Mouse (Mus musculus): Measurements from ENCODE around the gene Gjc1. TPM values are rescaled to one million over a fixed set of nuclear protein-coding genes. Genes with fewer than 3 reads are reported as not detected.

Gjc1 gene
- polyA plus RNA-seq, 1 experiment from 2014 or later, result 98.8 TPM

DNA sequence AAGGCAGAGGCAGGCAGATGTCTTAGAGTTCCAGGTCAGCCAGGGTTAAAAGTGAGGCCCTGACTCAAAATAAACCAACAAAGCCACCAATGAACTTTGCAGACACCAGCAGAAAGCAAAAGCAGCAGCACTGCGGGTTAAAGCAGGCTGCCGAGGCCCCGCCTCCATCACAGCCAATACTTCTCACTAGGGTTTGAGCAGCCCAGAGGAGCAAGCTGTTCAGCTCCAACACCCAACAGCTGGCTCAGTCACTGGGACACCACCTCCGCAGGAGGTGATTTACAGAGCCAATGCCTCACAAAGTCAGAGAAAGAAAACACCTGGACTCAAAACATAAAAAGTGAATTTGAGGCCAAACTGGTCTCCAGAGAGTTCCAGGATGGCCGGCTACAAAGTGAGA, 16.0 kb downstream of the Gjc1 start:
- Histone ChIP-seq H3K4me1 (no peaks in the 10 kb centered on the region), H3K4me3 (no peak overlapping the region), H3K27me3 (ENCODE audit: low read depth, poor library complexity, severe bottlenecking) (no peaks in the 10 kb centered on the region), H3K36me3 (peaks cover 90% of the 10 kb centered on the region), H3K27ac (no peak overlapping the region), H3K9me3 (replicated peaks) (0 out of 2 replicates have a peak, but pooled peaks cover 2% of the 10 kb centered on the region)
- 88% methylated on average over 5 of the region's 5 CpGs for WGBS
- DNase-seq (ENCODE audit: low spot score), result no peak

DNA sequence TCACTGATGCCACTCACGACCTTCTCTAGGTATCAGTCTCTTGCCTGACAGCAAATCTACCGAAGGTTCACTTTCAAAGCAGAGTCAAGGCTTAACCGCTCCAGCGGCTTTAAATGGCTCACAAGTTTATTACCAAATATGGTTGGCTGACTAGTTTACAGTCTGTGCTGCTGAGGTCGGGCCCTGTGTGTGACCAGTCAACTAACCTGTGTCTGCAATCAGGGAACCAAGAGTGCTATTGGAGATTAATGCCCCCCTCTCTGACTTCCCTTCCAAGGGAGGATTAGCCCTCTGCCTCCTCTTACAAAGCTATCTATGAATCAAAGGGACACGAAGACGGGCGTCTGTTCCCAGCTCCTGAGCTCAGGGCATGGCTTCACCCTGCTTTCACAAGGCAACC, 25.3 kb downstream of the Gjc1 start:
- WGBS, result 62% methylated on average over 8 of the region's 8 CpGs
- Histone ChIP-seq H3K36me3 (peaks cover 37% of the 10 kb centered on the region), H3K27ac (no peak overlapping the region), H3K4me3 (no peak overlapping the region), H3K27me3 (ENCODE audit: low read depth, poor library complexity, severe bottlenecking) (no peaks in the 10 kb centered on the region), H3K4me1 (peaks cover 14% of the 10 kb centered on the region), H3K9me3 (replicated peaks) (no peaks in the 10 kb centered on the region)
- no peak for DNase-seq (ENCODE audit: low spot score)

DNA sequence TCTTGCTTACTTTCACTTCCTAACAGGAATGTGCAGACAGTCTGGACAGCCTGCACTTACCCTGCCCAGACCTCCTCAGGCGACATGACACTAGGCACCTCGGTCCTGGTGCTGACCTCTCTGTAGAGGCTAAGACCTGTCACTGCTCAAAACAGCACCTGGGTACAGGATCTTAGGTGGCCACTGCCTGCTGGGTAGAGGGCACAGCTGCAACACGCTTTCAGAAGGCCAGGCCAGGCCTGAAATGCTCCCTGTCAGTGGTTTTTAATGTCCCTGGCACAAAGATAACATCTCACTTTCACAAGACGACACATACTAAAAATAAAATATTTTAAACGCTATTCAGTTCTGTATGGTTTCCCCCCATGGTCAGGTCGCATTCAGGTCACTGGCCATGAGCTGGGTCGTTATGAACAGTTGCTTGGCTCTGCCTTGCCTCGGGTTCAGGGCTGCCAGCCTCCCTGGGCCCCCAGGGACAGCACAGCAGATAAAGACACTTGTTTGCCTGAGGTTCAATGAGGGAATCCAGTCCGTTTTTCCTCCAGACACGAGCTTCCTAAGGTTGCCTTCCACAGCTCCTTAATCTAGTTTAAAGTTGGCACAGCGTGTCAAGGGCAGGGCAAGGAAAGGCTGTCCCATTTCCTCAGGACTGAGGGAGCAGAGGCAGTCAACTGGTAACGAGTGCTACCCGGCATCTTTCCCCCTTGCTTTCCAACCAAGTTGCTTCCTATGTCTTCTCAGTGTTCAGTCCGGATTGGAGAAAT, 27.6 kb downstream of the Gjc1 start:
- Histone ChIP-seq H3K4me3 (no peak overlapping the region), H3K9me3 (replicated peaks) (no peaks in the 10 kb centered on the region), H3K27me3 (ENCODE audit: low read depth, poor library complexity, severe bottlenecking) (no peaks in the 10 kb centered on the region), H3K27ac (no peak overlapping the region), H3K4me1 (peaks cover 14% of the 10 kb centered on the region), H3K36me3 (peaks cover 16% of the 10 kb centered on the region)
- DNase-seq (ENCODE audit: low spot score), result no peak
- WGBS, result 66% methylated on average over 14 of the region's 14 CpGs

DNA sequence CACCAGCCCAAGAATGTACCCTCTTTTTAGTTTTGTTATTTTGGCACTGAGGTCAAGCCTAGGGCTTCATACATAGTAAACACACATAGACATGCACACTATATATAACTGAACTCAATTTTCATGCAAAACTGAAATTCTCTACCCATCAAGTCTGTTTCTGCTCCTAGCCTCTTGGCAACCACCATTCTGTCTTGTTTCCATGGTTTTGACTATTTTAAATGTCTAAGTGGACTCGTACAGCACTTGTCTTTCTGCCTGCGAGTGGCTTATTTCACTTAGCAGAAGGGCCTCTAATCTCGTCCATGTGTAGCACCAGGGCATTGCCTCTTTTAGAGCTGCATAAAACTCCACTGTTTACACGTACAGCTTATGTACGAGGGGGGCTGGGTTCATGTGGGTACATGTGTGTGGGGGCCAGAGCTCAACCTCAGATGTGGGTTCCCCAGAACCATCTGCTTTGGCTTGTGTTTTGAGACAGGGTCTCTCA, 31.8 kb downstream of the Gjc1 start:
- WGBS, result 83% methylated on average over 5 of the region's 5 CpGs
- no peaks in the 10 kb centered on the region for H3K36me3 ChIP-seq
- no peaks in the 10 kb centered on the region for H3K9me3 ChIP-seq (replicated peaks)
- H3K4me1 ChIP-seq, result peaks cover 10% of the 10 kb centered on the region
- H3K27me3 ChIP-seq (ENCODE audit: low read depth, poor library complexity, severe bottlenecking), result no peaks in the 10 kb centered on the region
- no peak overlapping the region for H3K4me3 ChIP-seq
- H3K27ac ChIP-seq, result no peak overlapping the region
- DNase-seq (ENCODE audit: low spot score), result no peak

DNA sequence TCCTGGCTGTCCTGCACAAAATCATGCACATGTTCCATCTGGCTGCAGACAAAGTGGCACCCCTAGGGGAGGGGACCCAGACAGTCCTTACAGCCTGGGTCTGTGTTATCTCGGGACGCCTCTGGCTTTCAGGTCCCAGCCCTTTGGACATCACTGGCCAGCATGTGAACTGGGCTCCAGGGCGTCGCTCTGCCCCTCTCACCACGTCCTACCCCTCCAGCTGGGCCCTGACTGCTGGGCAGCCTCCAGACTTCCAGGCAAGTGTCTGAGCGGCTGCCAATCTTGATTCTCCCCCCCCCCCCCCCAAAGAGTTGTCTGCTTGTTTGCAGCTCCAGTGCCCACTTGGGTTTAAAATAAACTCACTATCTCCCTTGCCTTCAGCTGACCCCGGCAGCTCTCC, 36.1 kb downstream of the Gjc1 start:
- 67% methylated on average over 7 of the region's 7 CpGs for WGBS
- Histone ChIP-seq H3K27ac (no peak overlapping the region), H3K9me3 (replicated peaks) (no peaks in the 10 kb centered on the region), H3K27me3 (ENCODE audit: low read depth, poor library complexity, severe bottlenecking) (0 out of 2 replicates have a peak, but pooled peaks cover 4% of the 10 kb centered on the region), H3K4me1 (peaks cover 23% of the 10 kb centered on the region), H3K36me3 (no peaks in the 10 kb centered on the region), H3K4me3 (no peak overlapping the region)
- no peak for DNase-seq (ENCODE audit: low spot score)

DNA sequence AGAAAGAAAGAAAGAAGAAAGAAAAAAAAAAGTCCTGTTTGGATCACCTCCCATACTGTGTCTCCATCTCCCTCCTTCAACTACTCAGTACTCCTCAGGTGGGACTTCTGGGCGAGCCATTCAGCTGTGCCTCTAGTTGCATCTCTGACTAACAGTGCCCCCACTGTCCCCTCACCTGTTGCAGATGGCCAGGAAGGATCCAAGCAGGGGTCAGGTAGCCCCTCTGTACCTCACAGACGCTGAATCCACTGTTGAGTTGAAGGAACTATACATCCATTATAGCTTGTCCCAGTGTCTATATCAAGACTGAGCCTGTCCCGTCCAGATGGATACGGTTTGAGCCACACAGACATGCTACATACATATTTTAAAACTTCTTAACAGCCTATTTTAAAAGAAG, 38.0 kb downstream of the Gjc1 start:
- Histone ChIP-seq H3K27me3 (ENCODE audit: low read depth, poor library complexity, severe bottlenecking) (0 out of 2 replicates have a peak, but pooled peaks cover 4% of the 10 kb centered on the region), H3K36me3 (peaks cover 14% of the 10 kb centered on the region), H3K4me3 (no peak overlapping the region), H3K27ac (no peak overlapping the region), H3K4me1 (peaks cover 36% of the 10 kb centered on the region), H3K9me3 (replicated peaks) (no peaks in the 10 kb centered on the region)
- DNase-seq (ENCODE audit: low spot score), result no peak
- WGBS, result 85% methylated on average over 4 of the region's 4 CpGs

DNA sequence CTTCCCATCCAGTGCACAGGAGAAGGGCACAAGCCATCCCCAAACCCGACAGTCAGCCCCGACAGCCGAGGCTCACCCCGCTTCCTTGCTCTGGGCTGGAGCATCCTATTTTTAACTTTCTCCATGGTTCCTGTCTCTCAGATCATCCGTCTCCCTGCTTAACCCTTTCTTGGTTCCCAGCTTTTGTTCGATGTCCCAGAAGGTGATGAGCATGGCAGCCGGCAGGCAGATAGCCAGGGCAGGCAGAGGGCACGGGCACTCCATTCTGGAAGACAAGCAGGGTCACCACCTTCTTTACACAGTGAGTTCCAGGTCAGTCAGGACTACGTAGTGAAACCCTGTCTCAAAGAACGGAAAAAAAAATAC, 38.5 kb downstream of the Gjc1 start:
- peaks cover 38% of the 10 kb centered on the region for H3K4me1 ChIP-seq
- 0 out of 2 replicates have a peak, but pooled peaks cover 8% of the 10 kb centered on the region for H3K27me3 ChIP-seq (ENCODE audit: low read depth, poor library complexity, severe bottlenecking)
- DNase-seq (ENCODE audit: low spot score), result no peak
- H3K9me3 ChIP-seq (replicated peaks), result no peaks in the 10 kb centered on the region
- 73% methylated on average over 10 of the region's 10 CpGs for WGBS
- peaks cover 19% of the 10 kb centered on the region for H3K36me3 ChIP-seq
- no peak overlapping the region for H3K27ac ChIP-seq
- H3K4me3 ChIP-seq, result no peak overlapping the region

DNA sequence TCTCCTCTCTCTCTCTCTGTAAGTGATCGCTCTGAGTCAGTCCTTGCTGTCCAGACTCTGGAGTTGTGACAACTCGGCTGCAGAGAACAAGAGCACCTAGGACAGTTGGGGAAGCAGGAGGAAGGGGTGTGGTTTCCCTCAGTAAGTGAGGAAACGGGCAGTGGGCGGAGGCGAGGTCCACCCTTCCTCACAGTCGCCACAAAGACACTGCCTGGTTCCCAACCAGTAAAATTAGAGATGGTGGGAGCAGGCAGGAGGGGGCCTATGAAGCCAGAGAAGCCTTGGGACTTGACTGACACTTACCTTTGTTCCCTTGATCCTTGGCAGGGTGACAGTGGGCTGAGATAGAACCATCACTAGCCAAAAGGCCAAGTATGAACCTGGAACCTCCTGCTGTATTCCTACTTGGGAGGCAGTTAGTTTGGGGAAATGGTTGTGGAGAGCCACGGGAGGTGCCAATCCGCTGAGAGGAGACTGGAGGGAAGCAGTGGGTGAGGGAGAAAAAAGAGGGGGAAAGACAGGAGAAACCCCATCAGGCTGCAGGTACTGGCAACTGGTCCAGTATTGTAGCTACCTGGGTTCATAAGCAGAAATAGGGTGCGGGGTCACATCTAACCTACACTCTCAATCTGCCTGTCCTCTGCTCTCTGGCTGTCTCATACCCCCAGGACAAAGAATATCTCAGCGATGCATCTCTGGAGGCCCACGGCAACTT, 39.1 kb downstream of the Gjc1 start:
- Histone ChIP-seq H3K36me3 (peaks cover 24% of the 10 kb centered on the region), H3K27me3 (ENCODE audit: low read depth, poor library complexity, severe bottlenecking) (0 out of 2 replicates have a peak, but pooled peaks cover 8% of the 10 kb centered on the region), H3K27ac (peak overlapping the region; percentile 56), H3K4me1 (peaks cover 44% of the 10 kb centered on the region), H3K9me3 (replicated peaks) (no peaks in the 10 kb centered on the region), H3K4me3 (no peak overlapping the region)
- 50% methylated on average over 11 of the region's 11 CpGs for WGBS
- no peak for DNase-seq (ENCODE audit: low spot score)

DNA sequence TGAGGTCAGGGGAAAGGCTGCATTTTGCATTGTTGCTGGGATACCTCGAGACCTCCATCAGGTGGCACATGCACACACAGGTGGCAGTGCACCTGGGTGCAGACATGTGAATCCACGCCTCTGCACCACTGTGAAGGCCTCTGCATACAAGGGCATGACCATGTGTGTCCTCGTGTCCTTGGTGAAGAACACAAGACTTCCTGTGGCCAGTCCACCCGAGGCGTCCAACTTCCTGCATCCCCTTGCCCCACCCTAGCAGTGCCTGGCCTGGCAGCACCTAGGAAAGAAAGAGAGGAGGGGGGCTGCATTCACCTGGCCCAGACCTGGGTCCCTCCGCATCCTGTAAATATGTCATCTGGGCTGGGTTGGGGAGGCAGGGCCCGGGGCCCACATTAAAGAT, 39.7 kb downstream of the Gjc1 start:
- 82% methylated on average over 7 of the region's 7 CpGs for WGBS
- Histone ChIP-seq H3K4me3 (no peak overlapping the region), H3K27ac (peak overlapping the region; percentile 56), H3K36me3 (peaks cover 25% of the 10 kb centered on the region), H3K4me1 (peaks cover 50% of the 10 kb centered on the region), H3K27me3 (ENCODE audit: low read depth, poor library complexity, severe bottlenecking) (0 out of 2 replicates have a peak, but pooled peaks cover 8% of the 10 kb centered on the region), H3K9me3 (replicated peaks) (no peaks in the 10 kb centered on the region)
- DNase-seq (ENCODE audit: low spot score), result no peak

DNA sequence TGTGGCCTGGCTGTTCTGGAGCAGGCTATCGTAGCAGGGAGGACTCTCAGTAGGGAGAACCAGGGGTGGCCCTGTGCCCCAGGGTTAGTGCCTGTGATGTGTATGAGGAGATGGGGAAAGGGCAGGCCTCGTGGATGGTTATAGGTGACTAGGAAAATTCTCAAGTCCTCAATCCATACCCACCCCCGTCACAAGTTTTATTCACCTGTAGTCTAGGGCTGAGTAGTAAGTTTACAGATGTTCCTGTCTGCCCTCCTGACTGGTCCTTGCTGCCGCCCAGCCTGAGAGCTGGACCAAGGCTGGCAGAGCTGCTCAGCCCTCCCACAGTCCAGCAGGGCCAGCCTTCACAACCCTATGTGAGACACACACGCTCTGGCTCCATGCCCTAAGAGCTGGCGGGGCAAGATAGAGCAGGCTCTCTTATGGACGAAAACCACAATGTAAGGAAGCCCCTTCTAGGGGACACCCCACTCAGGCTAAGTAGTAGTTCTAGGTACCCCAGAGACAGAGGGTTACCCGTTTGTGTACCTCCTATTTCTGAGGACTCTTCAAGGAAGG, 40.3 kb downstream of the Gjc1 start:
- Histone ChIP-seq H3K36me3 (peaks cover 25% of the 10 kb centered on the region), H3K27me3 (ENCODE audit: low read depth, poor library complexity, severe bottlenecking) (0 out of 2 replicates have a peak, but pooled peaks cover 8% of the 10 kb centered on the region), H3K4me3 (no peak overlapping the region), H3K27ac (peak overlapping the region; percentile 79), H3K9me3 (replicated peaks) (no peaks in the 10 kb centered on the region), H3K4me1 (peaks cover 54% of the 10 kb centered on the region)
- DNase-seq (ENCODE audit: low spot score), result no peak
- 84% methylated on average over 8 of the region's 8 CpGs for WGBS

DNA sequence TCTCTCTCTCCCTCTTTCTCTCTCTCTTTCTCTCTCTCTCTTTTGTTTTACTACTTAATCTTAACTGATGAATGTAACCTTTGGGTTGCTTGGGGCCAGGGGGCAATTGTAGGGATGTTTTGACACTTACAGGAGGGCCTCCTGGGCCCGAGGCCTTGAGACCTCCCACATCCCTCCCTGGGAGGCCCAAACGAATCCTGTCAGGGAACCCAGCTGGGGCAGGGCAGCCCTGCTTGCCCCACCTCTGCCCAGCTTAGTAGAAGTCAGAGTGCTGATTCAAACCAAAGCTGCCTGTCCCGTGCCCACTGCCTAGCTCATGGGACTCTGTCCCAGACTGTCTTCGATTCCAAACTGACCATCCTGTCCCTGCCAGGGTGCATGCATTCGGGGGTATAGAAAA, 40.9 kb downstream of the Gjc1 start:
- Histone ChIP-seq H3K9me3 (replicated peaks) (no peaks in the 10 kb centered on the region), H3K4me3 (no peak overlapping the region; the same call in 1 of the 2 replicates), H3K36me3 (peaks cover 25% of the 10 kb centered on the region), H3K4me1 (peaks cover 55% of the 10 kb centered on the region), H3K27me3 (ENCODE audit: low read depth, poor library complexity, severe bottlenecking) (0 out of 2 replicates have a peak, but pooled peaks cover 8% of the 10 kb centered on the region), H3K27ac (peak overlapping the region; percentile 79)
- no peak for DNase-seq (ENCODE audit: low spot score)
- 44% methylated on average over 5 of the region's 5 CpGs for WGBS

DNA sequence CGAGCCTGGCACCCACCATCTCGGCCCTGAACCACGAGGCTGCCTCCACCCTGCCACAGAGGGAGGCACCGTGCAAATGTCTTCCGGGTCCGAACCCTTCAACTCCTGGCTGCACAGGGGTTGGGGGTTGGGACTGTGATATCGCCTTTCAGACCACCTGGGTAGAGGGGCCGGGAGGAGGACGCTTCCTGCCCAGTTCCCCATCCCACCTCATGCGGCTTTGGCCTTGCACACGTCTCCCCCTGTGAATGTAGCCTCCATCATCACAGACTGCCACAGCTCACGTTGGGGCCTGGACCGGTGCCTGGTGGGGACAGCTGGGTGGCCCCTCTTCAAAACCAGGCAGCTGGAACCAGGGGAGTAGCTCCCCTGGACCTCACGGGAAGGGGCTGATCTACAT, 41.3 kb downstream of the Gjc1 start:
- no peaks in the 10 kb centered on the region for H3K9me3 ChIP-seq (replicated peaks)
- H3K27ac ChIP-seq, result peak overlapping the region; percentile 79
- peak overlapping the region; percentile 20 for H3K4me3 ChIP-seq
- 0 out of 2 replicates have a peak, but pooled peaks cover 8% of the 10 kb centered on the region for H3K27me3 ChIP-seq (ENCODE audit: low read depth, poor library complexity, severe bottlenecking)
- DNase-seq (ENCODE audit: low spot score), result no peak
- 24% methylated on average over 14 of the region's 14 CpGs for WGBS
- peaks cover 60% of the 10 kb centered on the region for H3K4me1 ChIP-seq
- peaks cover 25% of the 10 kb centered on the region for H3K36me3 ChIP-seq

DNA sequence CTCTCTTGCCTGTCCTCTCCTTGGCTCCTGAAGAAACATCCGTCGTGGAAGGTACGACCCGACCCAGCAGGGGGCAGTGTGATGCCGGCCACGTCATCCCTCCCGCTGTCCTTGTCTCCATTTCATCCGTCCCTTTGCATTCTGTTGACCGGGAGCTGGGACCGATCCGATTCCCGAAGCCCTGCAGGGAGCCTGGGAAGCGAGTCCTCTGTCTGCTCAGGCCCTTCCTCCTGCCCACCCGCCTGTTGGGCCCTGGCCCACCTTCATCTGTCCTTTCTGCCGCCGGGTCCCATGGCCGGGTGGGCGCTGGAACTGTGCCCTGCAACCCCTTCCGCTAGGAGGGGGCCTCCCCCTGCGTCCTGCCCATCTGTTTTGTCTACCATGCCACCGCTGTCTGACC, 41.9 kb downstream of the Gjc1 start:
- peaks cover 65% of the 10 kb centered on the region for H3K4me1 ChIP-seq
- H3K27ac ChIP-seq, result peak overlapping the region; percentile 79
- 0 out of 2 replicates have a peak, but pooled peaks cover 8% of the 10 kb centered on the region for H3K27me3 ChIP-seq (ENCODE audit: low read depth, poor library complexity, severe bottlenecking)
- H3K36me3 ChIP-seq, result peaks cover 25% of the 10 kb centered on the region
- H3K4me3 ChIP-seq, result peak overlapping the region; percentile 20
- no peaks in the 10 kb centered on the region for H3K9me3 ChIP-seq (replicated peaks)
- peak; percentile 73 for DNase-seq (ENCODE audit: low spot score)
- 33% methylated on average over 21 of the region's 21 CpGs for WGBS
